Mouse (Mus musculus): ENCODE data around the gene Maml1.

GRCm38 (mm10) chr11:50245269-50245668 lies 46.8 kb downstream of the Maml1 start:
- TF ChIP-seq CTCF (IDR thresholded peaks at IDR 0.05): no peak
- no peak for TF ChIP-seq EP300 (IDR thresholded peaks at IDR 0.05)
